Mouse (Mus musculus) embryonic fibroblast, embryonic 13.5 days (primary cell): Measurements from ENCODE around the gene Jmjd1c. TPM values are rescaled to one million over a fixed set of nuclear protein-coding genes. Genes with fewer than 3 reads are reported as not detected.

Experiments
- H3K27ac ChIP-seq: 2 replicates; pipeline ENCODE4 v1.5.1; 2012; ENCODE audit warnings: low read length, control low read depth, inconsistent platforms; ENCODE audit not compliant: insufficient read depth
- H3K4me1 ChIP-seq: 2 replicates; pipeline ENCODE4 v1.6.1; 2011; ENCODE audit warnings: low read length; ENCODE audit not compliant: control insufficient read depth, insufficient read depth
- H3K4me3 ChIP-seq: 2 replicates; pipeline ENCODE4 v1.5.1; 2011; ENCODE audit warnings: mild to moderate bottlenecking, control low read depth, low read length; ENCODE audit not compliant: insufficient read depth
- CTCF ChIP-seq: IDR thresholded peaks from 2 replicates; pipeline ENCODE4 v1.5.1; 2011; ENCODE audit warnings: mild to moderate bottlenecking, control low read depth, low read length, moderate library complexity, borderline replicate concordance; ENCODE audit not compliant: insufficient read depth
- POLR2A ChIP-seq: IDR thresholded peaks from 2 replicates; pipeline ENCODE4 v1.6.1; 2011; ENCODE audit warnings: low read depth, mild to moderate bottlenecking, control low read depth, low read length, moderate library complexity
- polyA plus RNA-seq: library from polyadenylated mRNA; stranded (reverse); fragments of >200 nt; gene quantifications from 2 replicates; pipeline ENCODE4 v1.2.4, GENCODE M21; 2011; ENCODE audit warnings: low read depth; ENCODE audit not compliant: missing spikeins, insufficient read length

The Jmjd1c gene
- polyA plus RNA-seq, 1 experiment = 40.2 TPM

DNA sequence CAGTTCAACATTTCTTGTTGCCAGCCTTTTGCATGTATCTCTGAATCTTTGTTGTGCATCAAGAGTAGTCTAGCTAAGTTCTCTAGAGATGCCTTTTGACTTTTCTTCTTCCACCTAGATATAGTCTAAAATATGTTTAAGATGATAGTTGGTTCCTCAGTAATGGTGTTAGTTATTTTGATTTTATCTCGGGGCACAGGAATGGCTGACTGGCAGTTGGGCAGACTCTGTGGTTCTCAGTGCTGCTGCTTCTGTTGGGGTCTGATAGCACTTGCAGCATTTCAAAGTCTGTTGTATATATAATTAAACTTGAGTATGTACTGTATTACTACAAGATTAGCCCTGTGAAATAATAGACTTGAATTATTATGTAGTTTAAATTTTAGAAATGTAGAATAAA lies 87.2 kb downstream of the Jmjd1c start:
- H3K27ac ChIP-seq = no peak overlapping the region
- peaks cover 3% of the 10 kb centered on the region; the same call in 1 of the 2 replicates for H3K4me1 ChIP-seq
- no peak overlapping the region for H3K4me3 ChIP-seq
- TF ChIP-seq CTCF = no peak
- no peak for TF ChIP-seq POLR2A

DNA sequence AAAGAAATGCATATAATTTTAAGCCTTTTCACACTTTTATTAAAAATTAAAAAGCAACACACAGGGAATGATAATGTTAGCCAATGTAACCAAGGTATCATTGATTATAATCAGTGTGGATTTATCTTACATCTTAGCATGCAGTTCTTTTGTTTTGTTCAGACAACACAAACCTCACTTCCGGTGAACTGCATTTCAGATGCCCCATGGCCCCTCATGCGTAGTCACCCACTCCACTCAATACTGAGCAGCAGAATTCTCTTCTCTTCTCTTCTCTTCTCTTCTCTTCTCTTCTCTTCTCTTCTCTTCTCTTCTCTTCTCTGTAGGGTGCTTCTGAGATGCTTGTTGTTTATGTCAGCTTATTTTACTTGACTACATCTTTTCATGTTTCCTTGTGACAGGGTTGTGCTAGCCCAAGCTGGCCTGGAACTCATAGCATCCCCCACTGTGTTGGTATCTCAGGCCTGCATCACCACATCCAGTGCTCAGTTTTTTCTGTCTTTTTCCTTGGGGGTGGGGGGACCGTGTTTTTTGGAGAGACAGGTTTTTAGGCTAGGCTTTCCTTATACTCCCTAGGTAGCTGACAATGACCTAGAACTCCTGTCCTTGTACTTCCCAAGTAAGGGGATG lies 88.6 kb downstream of the Jmjd1c start:
- TF ChIP-seq POLR2A (no peak), CTCF (no peak)
- H3K27ac ChIP-seq = peak overlapping the region; percentile 44; the same call in 1 of the 2 replicates
- no peak overlapping the region for H3K4me3 ChIP-seq
- H3K4me1 ChIP-seq = peaks cover 6% of the 10 kb centered on the region

DNA sequence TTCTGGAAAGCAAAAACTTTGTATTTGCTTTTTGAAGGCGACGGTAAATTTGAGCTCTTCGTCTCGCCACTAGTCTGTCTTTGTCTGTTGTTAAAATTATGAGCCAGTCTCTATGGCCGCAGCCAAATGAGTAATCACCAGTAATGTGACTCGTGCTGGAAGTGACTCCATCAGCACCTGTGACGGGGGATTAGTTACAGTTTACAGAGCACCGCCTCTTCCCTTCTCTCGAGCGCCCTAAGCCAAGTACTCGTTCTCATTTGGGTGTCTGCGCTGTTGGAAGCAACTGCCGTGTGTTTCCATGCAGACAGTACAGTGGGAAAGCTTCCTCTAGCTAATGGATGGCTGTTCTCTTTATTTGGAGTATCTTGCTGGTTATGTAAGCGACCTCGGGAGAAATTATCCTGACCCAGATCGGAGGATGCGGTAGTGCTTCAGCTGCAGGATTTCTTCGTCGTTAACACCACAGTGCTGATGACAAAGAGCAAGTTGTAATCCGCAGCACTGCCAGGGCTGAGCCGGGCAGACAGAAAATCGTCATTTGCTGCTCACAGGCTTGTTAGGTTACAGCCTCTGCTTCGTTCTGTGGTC lies 89.7 kb downstream of the Jmjd1c start:
- TF ChIP-seq CTCF (no peak), POLR2A (peak; percentile 86)
- H3K4me1 ChIP-seq = peaks cover 6% of the 10 kb centered on the region
- peak overlapping the region; percentile 75 for H3K27ac ChIP-seq
- H3K4me3 ChIP-seq = peak overlapping the region; percentile 74

DNA sequence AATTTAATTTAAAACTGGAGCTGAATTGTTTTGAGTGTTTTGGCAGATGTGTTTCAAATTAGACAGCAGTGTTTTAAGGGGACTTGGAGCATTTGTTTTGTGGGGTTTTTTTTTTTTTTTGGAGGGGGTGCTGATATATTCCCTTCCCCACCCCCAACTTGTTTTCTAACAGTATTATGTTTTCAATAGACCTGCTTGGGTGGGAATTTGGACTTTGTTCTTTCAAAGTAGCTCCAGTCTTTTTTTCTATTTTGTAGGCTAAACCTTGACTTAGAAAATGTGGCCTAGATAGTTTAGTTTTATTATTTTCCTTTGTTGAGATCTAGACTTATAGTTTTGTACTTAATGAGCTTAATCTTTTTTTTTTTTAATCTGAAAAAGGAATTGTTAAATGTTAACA lies 90.6 kb downstream of the Jmjd1c start:
- peak overlapping the region; percentile 47 for H3K4me3 ChIP-seq
- H3K4me1 ChIP-seq = peaks cover 6% of the 10 kb centered on the region
- TF ChIP-seq POLR2A (no peak), CTCF (no peak)
- H3K27ac ChIP-seq = peak overlapping the region; percentile 75

DNA sequence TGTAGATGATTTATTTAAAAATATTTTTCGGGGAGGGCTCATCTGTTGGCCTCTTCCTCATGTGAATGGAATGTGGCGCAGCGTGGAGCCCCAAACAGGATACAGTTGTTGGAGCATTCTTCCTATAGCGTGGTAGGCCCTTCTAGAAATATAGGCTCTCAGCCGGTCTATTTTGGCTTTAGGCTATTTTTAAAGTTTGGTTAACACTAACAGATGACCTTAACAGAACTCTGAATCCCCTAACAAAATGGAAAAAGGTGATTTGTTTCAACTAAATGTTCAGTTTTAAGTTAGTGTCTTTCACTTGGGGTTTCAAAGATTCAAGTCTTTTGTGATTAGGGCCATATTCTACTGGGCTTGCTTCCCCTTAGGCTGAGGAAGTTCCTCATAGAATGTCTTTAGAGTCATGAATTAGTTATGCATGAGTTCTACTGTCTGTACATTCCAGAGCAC lies 91.1 kb downstream of the Jmjd1c start:
- Histone ChIP-seq H3K4me3 (peak overlapping the region; percentile 35), H3K4me1 (peaks cover 6% of the 10 kb centered on the region), H3K27ac (peak overlapping the region; percentile 75)
- TF ChIP-seq POLR2A (no peak), CTCF (no peak)

DNA sequence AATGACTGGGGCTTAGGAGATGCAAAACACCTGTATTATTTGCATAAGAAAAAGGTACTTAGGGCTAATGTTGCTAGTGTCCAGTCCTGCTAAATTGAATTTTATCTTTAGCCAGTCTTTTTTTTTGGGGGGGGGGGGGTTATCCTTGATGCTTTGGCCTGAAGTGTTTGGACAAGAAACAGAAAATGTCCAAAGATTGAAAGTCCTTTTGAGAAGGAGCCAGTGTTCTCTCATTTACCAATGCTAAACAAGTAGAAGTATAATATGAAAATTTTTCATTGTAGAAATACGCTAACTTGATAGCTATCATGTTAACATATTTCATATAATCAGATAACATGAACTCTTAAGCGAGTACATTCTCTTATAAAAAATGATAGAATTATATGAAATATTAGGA lies 92.0 kb downstream of the Jmjd1c start:
- no peak overlapping the region for H3K27ac ChIP-seq
- peaks cover 6% of the 10 kb centered on the region for H3K4me1 ChIP-seq
- peak overlapping the region; percentile 37 for H3K4me3 ChIP-seq
- no peak for TF ChIP-seq CTCF
- TF ChIP-seq POLR2A = no peak

DNA sequence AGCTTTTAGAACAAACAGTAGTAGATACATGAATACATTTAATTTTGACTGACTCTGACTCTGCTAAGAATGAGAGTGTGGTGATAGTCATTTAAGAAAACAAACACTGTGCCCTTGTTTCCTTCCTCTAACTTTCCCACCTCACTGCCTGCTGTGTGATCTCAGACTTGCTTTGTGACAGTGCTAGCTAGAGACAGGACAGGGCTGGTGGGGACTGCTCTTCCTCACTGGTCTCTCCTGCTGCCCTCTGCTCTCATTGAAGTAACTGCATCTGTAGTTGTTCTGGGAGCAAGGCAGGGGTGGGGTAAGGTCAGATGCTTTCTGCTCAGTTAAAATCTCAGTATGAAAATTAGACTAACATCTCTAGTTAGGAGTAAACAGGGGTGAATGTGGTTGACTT lies 93.1 kb downstream of the Jmjd1c start:
- Histone ChIP-seq H3K4me3 (peak overlapping the region; percentile 15), H3K27ac (no peak overlapping the region), H3K4me1 (peaks cover 6% of the 10 kb centered on the region)
- TF ChIP-seq POLR2A = no peak
- TF ChIP-seq CTCF = no peak

DNA sequence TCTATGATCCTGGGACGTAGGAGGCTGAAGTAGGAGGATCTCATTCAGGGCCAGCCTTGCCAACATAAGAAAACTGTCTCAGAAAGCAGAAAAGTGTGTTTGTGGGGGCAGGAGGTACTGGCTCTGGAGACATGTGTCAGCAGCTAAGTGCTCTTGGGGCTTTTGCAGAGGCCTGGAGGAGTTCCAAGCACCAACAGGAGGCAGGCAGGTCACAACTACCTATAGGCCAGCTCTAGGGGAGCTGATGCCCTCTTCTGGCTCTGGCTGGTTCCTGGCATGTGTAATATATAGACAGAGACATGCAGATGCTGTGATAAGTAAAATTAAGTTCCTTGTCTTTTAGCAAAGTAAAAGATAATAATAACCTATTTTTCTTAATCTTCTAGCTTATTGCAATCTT lies 94.3 kb downstream of the Jmjd1c start:
- H3K27ac ChIP-seq = no peak overlapping the region
- TF ChIP-seq CTCF = no peak
- no peak for TF ChIP-seq POLR2A
- no peak overlapping the region for H3K4me3 ChIP-seq
- H3K4me1 ChIP-seq = peaks cover 3% of the 10 kb centered on the region

DNA sequence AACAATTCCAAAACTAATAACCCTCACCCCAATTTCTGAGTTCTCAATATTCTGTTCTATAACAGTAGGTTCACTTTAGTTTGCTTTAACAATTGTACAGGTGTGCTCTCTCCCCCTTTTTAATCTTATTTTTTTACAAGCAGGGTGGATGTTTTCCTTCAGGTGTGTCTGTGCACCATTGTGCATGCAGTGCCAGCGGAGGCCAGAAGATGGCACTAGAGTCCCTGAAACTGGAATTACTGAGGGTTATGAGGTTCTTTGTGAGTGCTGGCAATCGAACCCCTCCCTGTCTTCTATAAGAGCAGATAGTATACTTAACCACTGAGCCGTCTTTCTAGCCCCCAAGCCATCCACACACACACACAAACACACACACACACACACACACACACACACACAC lies 96.4 kb downstream of the Jmjd1c start:
- TF ChIP-seq CTCF = peak; percentile 4; the same call in 1 of the 2 replicates
- no peak for TF ChIP-seq POLR2A
- Histone ChIP-seq H3K4me1 (peaks cover 3% of the 10 kb centered on the region), H3K27ac (no peak overlapping the region), H3K4me3 (no peak overlapping the region)

DNA sequence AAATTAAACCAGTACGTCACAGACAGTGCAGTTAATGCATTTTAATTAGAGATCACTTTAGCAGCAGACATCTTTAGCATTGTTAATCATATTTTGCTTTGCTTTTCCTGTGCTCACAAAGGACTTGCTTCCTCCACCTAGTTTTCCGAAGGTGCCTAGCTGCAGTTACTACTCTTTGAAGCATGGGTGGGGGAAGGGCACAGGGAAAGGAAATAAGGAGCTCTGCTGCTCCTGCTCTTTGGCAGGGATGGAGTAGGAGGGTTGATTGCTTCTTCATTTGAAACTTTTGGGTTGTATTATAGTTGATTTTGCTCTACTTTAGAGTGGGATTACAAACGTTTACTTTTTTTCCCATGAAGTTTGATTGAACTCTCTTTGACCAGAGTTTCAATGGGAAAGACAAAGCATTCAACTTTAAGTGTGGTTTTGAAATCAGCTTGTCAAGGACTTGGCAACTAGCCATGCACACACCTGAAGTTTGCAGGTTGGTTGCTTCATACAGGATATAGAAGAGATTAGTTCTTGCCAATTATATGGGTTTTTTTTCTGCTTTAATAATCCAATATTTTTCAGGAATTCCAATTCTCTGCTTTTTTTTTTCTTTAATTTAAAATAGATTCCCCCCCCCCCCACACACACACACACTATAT lies 97.2 kb downstream of the Jmjd1c start:
- H3K4me1 ChIP-seq = peaks cover 3% of the 10 kb centered on the region
- H3K27ac ChIP-seq = no peak overlapping the region
- TF ChIP-seq POLR2A = no peak
- no peak for TF ChIP-seq CTCF
- no peak overlapping the region for H3K4me3 ChIP-seq

DNA sequence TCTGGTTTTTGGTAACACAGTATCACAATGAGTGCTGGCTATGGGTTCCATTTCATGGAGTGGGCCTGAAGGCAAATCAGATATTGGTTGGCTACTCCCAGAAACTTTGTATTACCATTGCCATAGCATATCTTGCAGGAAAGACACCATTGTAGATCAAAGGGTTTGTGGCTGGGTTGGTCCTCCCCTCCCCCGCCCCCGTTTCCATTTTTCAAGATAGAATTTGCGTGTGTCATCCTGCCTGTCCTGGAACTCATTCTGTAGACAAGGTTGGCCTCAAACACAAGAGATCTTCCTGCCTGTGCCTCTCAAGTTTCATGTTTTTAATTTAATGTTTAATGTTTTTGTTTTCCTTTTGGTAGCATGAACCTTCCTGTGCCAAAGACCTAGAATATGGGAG lies 98.1 kb downstream of the Jmjd1c start:
- H3K4me1 ChIP-seq = peaks cover 2% of the 10 kb centered on the region
- TF ChIP-seq POLR2A (no peak), CTCF (no peak)
- H3K4me3 ChIP-seq = no peak overlapping the region
- no peak overlapping the region for H3K27ac ChIP-seq
